Mouse (Mus musculus): ENCODE measurements around the gene Gabpb2. TPM values are rescaled to one million over a fixed set of nuclear protein-coding genes. Genes with fewer than 3 reads are reported as not detected.

Gene Gabpb2
- polyA plus RNA-seq, 1 experiment from 2014 or later = 4.7 TPM

DNA sequence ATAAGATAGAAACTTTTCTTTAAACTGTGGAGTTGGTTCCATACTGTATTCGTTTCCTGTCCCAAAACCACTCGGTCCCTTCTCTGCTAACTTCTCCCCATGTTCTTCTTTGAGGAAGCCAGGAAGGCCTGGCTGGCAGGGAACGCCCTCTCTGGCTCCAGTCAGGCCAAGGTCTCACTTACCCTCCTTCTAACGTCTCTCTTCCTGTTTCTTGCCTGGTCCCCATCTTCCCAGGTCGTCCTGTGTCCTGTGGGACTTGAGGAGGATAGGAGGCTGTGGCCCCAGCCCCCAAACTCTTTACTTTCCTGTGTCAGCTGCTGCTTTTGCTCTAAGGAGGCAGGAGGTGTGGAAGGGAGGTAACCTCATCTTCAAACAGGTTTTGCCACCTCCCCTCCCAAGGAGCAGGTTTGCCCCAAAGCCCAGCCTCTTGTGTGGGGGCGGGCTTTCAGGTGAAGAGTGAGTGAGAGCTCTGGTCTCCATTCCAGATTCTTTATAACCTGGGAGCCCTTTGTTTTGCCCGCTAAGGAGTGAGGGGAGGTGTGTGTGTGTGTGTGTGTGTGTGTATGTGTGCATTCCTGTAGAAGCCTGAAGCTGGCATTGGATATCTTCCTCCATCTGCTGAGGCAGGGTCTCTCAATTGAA lies 33.2 kb upstream of the Gabpb2 start, which contains the start of gene Bnipl:
TSS of gene Bnipl (minus strand) at position 411 of the 642 bp plus-strand sequence.
- Histone ChIP-seq H3K9me3 (ENCODE audit: low read length) (no peaks in the 10 kb centered on the region), H3K4me2 (replicated peaks; ENCODE audit: low read depth, low read length) (no peak within 1 kb of the TSS), H3K27me3 (replicated peaks; ENCODE audit: insufficient read depth, low read length) (no peaks in the 10 kb centered on the region), H3K36me3 (ENCODE audit: insufficient read depth, low read length) (peaks cover 13% of the 10 kb centered on the region), H3K27ac (ENCODE audit: low read length) (0 out of 2 replicates have a peak within 1 kb of the TSS, but pooled peaks have one; percentile 5), H3K4me3 (ENCODE audit: low read depth, low read length) (no peak within 1 kb of the TSS), H3K9ac (replicated peaks; ENCODE audit: low read depth) (no peak within 1 kb of the TSS), H3K4me1 (ENCODE audit: insufficient read depth, low read depth, low read length) (no peaks in the 10 kb centered on the region)
- ATAC-seq (peak; percentile 77), DNase-seq (ENCODE audit: low spot score) (peak; percentile 56)
- WGBS = 27% methylated on average over 7 of the region's 7 CpGs
- TF ChIP-seq EP300 (IDR thresholded peaks at IDR 0.05) (no peak), CTCF (IDR thresholded peaks at IDR 0.05) (no peak)

DNA sequence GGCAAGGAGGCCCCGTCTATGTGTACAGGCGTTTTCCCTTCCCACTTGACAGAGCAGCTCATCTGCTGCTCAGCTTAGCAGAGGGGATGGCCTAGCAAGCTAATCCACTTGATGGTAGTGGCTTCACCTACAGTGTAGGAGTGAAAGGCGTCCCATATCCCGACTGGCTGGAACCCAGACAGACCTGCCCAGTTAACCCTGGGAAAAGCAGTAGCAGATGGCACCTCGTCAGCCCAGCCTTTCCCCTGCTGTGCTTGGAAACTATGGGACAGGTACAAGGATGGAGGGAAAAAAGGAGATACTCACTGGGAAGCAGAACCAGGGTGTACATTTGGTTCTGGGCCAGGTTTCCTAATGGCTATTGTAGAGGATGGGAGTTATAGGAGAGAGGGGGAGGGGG lies 32.6 kb upstream of the Gabpb2 start:
- no peaks in the 10 kb centered on the region for H3K27me3 ChIP-seq (replicated peaks; ENCODE audit: insufficient read depth, low read length)
- H3K9ac ChIP-seq (replicated peaks; ENCODE audit: low read depth) = no peak overlapping the region
- 71% methylated on average over 5 of the region's 5 CpGs for WGBS
- H3K9me3 ChIP-seq (ENCODE audit: low read length) = no peaks in the 10 kb centered on the region
- peaks cover 8% of the 10 kb centered on the region for H3K36me3 ChIP-seq (ENCODE audit: insufficient read depth, low read length)
- no peak overlapping the region for H3K27ac ChIP-seq (ENCODE audit: low read length)
- TF ChIP-seq CTCF (IDR thresholded peaks at IDR 0.05) (no peak), EP300 (IDR thresholded peaks at IDR 0.05) (no peak)
- no peak overlapping the region for H3K4me3 ChIP-seq (ENCODE audit: low read depth, low read length)
- H3K4me2 ChIP-seq (replicated peaks; ENCODE audit: low read depth, low read length) = no peak overlapping the region
- DNase-seq (ENCODE audit: low spot score) = peak; percentile 4
- ATAC-seq = no peak
- no peaks in the 10 kb centered on the region for H3K4me1 ChIP-seq (ENCODE audit: insufficient read depth, low read depth, low read length)

DNA sequence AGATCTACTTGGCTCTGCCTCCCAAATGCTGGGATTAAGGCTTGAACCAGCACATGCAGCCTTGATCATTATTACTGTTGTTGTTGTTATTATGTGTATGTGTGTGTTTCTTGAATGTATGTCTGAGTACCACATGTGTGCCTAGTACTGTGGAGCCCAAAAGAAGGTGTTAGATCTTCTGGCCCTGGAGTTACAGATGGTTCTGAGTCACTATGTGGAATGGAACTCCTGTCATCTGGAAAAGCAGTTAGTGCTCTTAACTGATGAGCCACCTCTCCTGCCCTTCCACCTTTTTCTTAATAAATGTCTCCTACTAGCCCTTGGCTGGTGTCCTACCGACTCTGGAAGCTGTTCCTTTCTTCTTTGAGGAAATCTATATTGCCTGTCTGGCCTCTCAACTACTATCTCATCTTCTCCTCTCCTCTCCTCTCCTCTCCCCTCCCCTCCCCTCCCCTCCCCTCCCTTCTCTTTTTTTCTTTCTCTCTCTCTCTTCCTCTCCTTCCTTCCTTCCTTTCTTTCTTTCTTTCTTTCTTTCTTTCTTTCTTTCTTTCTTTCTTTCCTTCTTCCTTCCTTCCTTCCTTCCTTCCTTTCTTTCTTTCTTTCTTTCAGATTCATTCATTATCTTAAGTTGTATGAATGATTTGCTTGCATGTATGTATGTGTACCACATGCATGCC lies 30.1 kb upstream of the Gabpb2 start:
- Histone ChIP-seq H3K4me1 (ENCODE audit: insufficient read depth, low read depth, low read length) (no peaks in the 10 kb centered on the region), H3K4me3 (ENCODE audit: low read depth, low read length) (no peak overlapping the region), H3K27me3 (replicated peaks; ENCODE audit: insufficient read depth, low read length) (no peaks in the 10 kb centered on the region), H3K36me3 (ENCODE audit: insufficient read depth, low read length) (no peaks in the 10 kb centered on the region), H3K9ac (replicated peaks; ENCODE audit: low read depth) (no peak overlapping the region), H3K9me3 (ENCODE audit: low read length) (no peaks in the 10 kb centered on the region), H3K27ac (ENCODE audit: low read length) (no peak overlapping the region), H3K4me2 (replicated peaks; ENCODE audit: low read depth, low read length) (no peak overlapping the region)
- ATAC-seq (no peak), DNase-seq (ENCODE audit: low spot score) (no peak)
- 46% methylated on average over 1 of the region's 1 CpGs for WGBS
- TF ChIP-seq EP300 (IDR thresholded peaks at IDR 0.05) (no peak), CTCF (IDR thresholded peaks at IDR 0.05) (no peak)

- TF ChIP-seq EP300 (IDR thresholded peaks at IDR 0.05) = no peak
- TF ChIP-seq CTCF (IDR thresholded peaks at IDR 0.05) = no peak
- ATAC-seq (peak; percentile 53), DNase-seq (ENCODE audit: low spot score) (peak; percentile 55)
- no peaks in the 10 kb centered on the region for H3K36me3 ChIP-seq (ENCODE audit: insufficient read depth, low read length)
- H3K27me3 ChIP-seq (replicated peaks; ENCODE audit: insufficient read depth, low read length) = no peaks in the 10 kb centered on the region
- no peak overlapping the region for H3K9ac ChIP-seq (replicated peaks; ENCODE audit: low read depth)
- 66% methylated on average over 5 of the region's 5 CpGs for WGBS
- H3K4me3 ChIP-seq (ENCODE audit: low read depth, low read length) = no peak overlapping the region
- H3K4me2 ChIP-seq (replicated peaks; ENCODE audit: low read depth, low read length) = no peak overlapping the region
- H3K9me3 ChIP-seq (ENCODE audit: low read length) = no peaks in the 10 kb centered on the region
- H3K27ac ChIP-seq (ENCODE audit: low read length) = no peak overlapping the region
- no peaks in the 10 kb centered on the region for H3K4me1 ChIP-seq (ENCODE audit: insufficient read depth, low read depth, low read length)
These were observed 28.9 kb upstream of the Gabpb2 start for GRCm38 (mm10) chr3:95246465-95247231.

- no peaks in the 10 kb centered on the region for H3K9me3 ChIP-seq (ENCODE audit: low read length)
- no peaks in the 10 kb centered on the region for H3K36me3 ChIP-seq (ENCODE audit: insufficient read depth, low read length)
- WGBS = 64% methylated on average over 2 of the region's 2 CpGs
These were observed 25.4 kb upstream of the Gabpb2 start for GRCm38 (mm10) chr3:95243086-95243485.

GRCm38 (mm10) chr3:95241498-95241897 lies 23.8 kb upstream of the Gabpb2 start, which contains the start of gene Gm128:
Gm128 (minus strand) TSS chr3:95241598.
- H3K4me1 ChIP-seq (ENCODE audit: insufficient read depth, low read depth, low read length) = no peaks in the 10 kb centered on the region
- no peak for ATAC-seq
- no peak within 1 kb of the TSS for H3K27ac ChIP-seq (ENCODE audit: low read length)
- no peaks in the 10 kb centered on the region for H3K36me3 ChIP-seq (ENCODE audit: insufficient read depth, low read length)
- H3K4me2 ChIP-seq (replicated peaks; ENCODE audit: low read depth, low read length) = 0 out of 2 replicates have a peak within 1 kb of the TSS, but pooled peaks have one; percentile 22
- no peaks in the 10 kb centered on the region for H3K27me3 ChIP-seq (replicated peaks; ENCODE audit: insufficient read depth, low read length)
- TF ChIP-seq EP300 (IDR thresholded peaks at IDR 0.05) (no peak), CTCF (IDR thresholded peaks at IDR 0.05) (no peak)
- H3K4me3 ChIP-seq (ENCODE audit: low read depth, low read length) = no peak within 1 kb of the TSS
- no peaks in the 10 kb centered on the region for H3K9me3 ChIP-seq (ENCODE audit: low read length)
- no peak for DNase-seq (ENCODE audit: low spot score)
- no peak within 1 kb of the TSS for H3K9ac ChIP-seq (replicated peaks; ENCODE audit: low read depth)
- WGBS = 71% methylated on average over 7 of the region's 7 CpGs

More at GRCm38 (mm10) chr3:95243086-95243485, 25.4 kb upstream of the Gabpb2 start:
- Histone ChIP-seq H3K9ac (replicated peaks; ENCODE audit: low read depth) (no peak overlapping the region), H3K4me1 (ENCODE audit: insufficient read depth, low read depth, low read length) (no peaks in the 10 kb centered on the region), H3K4me2 (replicated peaks; ENCODE audit: low read depth, low read length) (no peak overlapping the region), H3K27ac (ENCODE audit: low read length) (no peak overlapping the region), H3K4me3 (ENCODE audit: low read depth, low read length) (no peak overlapping the region), H3K27me3 (replicated peaks; ENCODE audit: insufficient read depth, low read length) (no peaks in the 10 kb centered on the region)
- no peak for DNase-seq (ENCODE audit: low spot score)
- no peak for ATAC-seq
- TF ChIP-seq EP300 (IDR thresholded peaks at IDR 0.05) (no peak), CTCF (IDR thresholded peaks at IDR 0.05) (no peak)

All from lung, postnatal 0 days (tissue).